Mouse (Mus musculus): ENCODE measurements around the gene Miox.

GRCm38 (mm10) chr15:89308406-89309139, 25.6 kb upstream of the Miox start:
- TF ChIP-seq CTCF (IDR thresholded peaks at IDR 0.05; ENCODE audit: low read depth) (no peak), EP300 (IDR thresholded peaks at IDR 0.05; ENCODE audit: low read depth) (no peak)

Measured in liver, embryonic 14.5 days (tissue).